ENCODE assay signal across 9 mouse cellular contexts in genomic region chr10:67226109-67226508, GRCm38 (mm10). TPM values are rescaled to one million over a fixed set of nuclear protein-coding genes. Genes with fewer than 3 reads are reported as not detected.
DNase-seq lines count a peak whose midpoint lies in the region; ATAC-seq and TF ChIP-seq lines count a peak whose summit lies in the region.
"Had no signal": no experiment of that assay in that cellular context is flagged by ENCODE, and none has a peak within 500 bp of the region (broad histone marks: within the 10 kb centered on the region; RNA-seq: fewer than 3 reads in every experiment).

No protein-coding gene starts in this region.

- H3K4me1 ChIP-seq in limb, embryonic 13.5 days, result no peaks in the 10 kb centered on the region
- no peaks in the 10 kb centered on the region for H3K4me1 ChIP-seq in limb, embryonic 10.5 days
- H3K4me1 ChIP-seq in limb, embryonic 15.5 days, result peaks cover 2% of the 10 kb centered on the region; the same call in 1 of the 2 replicates

- no peak overlapping the region for H3K27ac ChIP-seq in limb, embryonic 13.5 days
- no peak overlapping the region for H3K27ac ChIP-seq in limb, embryonic 10.5 days
- peak overlapping the region; percentile 75 for H3K27ac ChIP-seq in gastrocnemius, adult 2 months
- H3K27ac ChIP-seq in limb, embryonic 15.5 days, result peak overlapping the region; percentile 71

- H3K9me3 ChIP-seq in limb, embryonic 13.5 days, result no peaks in the 10 kb centered on the region
- no peaks in the 10 kb centered on the region for H3K9me3 ChIP-seq in limb, embryonic 10.5 days (replicated peaks)
- no peaks in the 10 kb centered on the region for H3K9me3 ChIP-seq in limb, embryonic 15.5 days

- no peak overlapping the region for H3K4me2 ChIP-seq in limb, embryonic 13.5 days (replicated peaks)
- no peak overlapping the region for H3K4me2 ChIP-seq in limb, embryonic 15.5 days

- ATAC-seq in limb, embryonic 13.5 days (ENCODE audit: low FRiP score, low read depth), result peak; percentile 19; the same call in 1 of the 2 replicates
- no peak for ATAC-seq in limb, embryonic 15.5 days (ENCODE audit: insufficient number of reproducible peaks, low FRiP score, low TSS enrichment, low read depth)
- no peak for ATAC-seq in erythroid progenitor cell, adult 5-6 weeks (replicated peaks; ENCODE audit: low FRiP score, poor library complexity, severe bottlenecking)
- ATAC-seq: Patski had no signal

- H3K4me3 ChIP-seq in limb, embryonic 13.5 days, result no peak overlapping the region
- H3K4me3 ChIP-seq in limb, embryonic 10.5 days, result no peak overlapping the region
- H3K4me3 ChIP-seq in gastrocnemius, adult 2 months, result peak overlapping the region; percentile 62
- no peak overlapping the region for H3K4me3 ChIP-seq in limb, embryonic 15.5 days

- H3K36me3 ChIP-seq in limb, embryonic 13.5 days, result peaks cover 67% of the 10 kb centered on the region
- H3K36me3 ChIP-seq in limb, embryonic 10.5 days, result peaks cover 80% of the 10 kb centered on the region
- peaks cover 46% of the 10 kb centered on the region for H3K36me3 ChIP-seq in limb, embryonic 15.5 days

- TF ChIP-seq CTCF in gastrocnemius, adult 2 months (IDR thresholded peaks at IDR 0.05), result no peak

- no peak for DNase-seq in limb, embryonic 10.5 days (ENCODE audit: low spot score)
- DNase-seq in brain, adult 2 months (ENCODE audit: low read depth, low spot score), result peak; percentile 86
- DNase-seq in gastrocnemius, adult 2 months, result peak; percentile 77
- DNase-seq in kidney, adult 9 months, result peak; percentile 47
- peak; percentile 52 to 54 for DNase-seq in right cerebral cortex, postnatal 36 days (ENCODE audit: low spot score in 2 of 2)

- intact Hi-C loops in gastrocnemius, adult 2 months (cut with DNase I), result loop anchor here (5.0 kb wide), 1 partner anchor 56 kb away; no protein-coding TSS in a partner anchor

- no peak overlapping the region for H3K9ac ChIP-seq in limb, embryonic 13.5 days
- no peak overlapping the region for H3K9ac ChIP-seq in limb, embryonic 15.5 days

- 76% methylated on average over 7 of the region's 7 CpGs for WGBS in limb, embryonic 13.5 days
- 93% methylated on average over 7 of the region's 7 CpGs for WGBS in limb, embryonic 10.5 days
- WGBS in limb, embryonic 15.5 days, result 67% methylated on average over 7 of the region's 7 CpGs

- H3K27me3 ChIP-seq in limb, embryonic 13.5 days, result no peaks in the 10 kb centered on the region
- H3K27me3 ChIP-seq in limb, embryonic 10.5 days (ENCODE audit: low read depth, poor library complexity, severe bottlenecking), result no peaks in the 10 kb centered on the region
- H3K27me3 ChIP-seq in limb, embryonic 15.5 days, result no peaks in the 10 kb centered on the region
- H3K27me3 ChIP-seq: Patski had no signal

RNA-seq across cellular contexts. Expression of gene Nrbf2, which starts 59.0 kb away (rescaled TPM):
- polyA plus RNA-seq in limb, embryonic 13.5 days (2015; fragmentation: Nextera tagmentation; extraction: Ambion mirVana), result 40.9 and 42.2 TPM in 2 replicates
- 38.8 and 42.4 TPM in 2 replicates for polyA plus RNA-seq in limb, embryonic 10.5 days (2016; fragmentation: Nextera tagmentation; extraction: Ambion mirVana)
- 10 to 100 TPM; 13.0 to 13.4 TPM for total RNA-seq in gastrocnemius, adult 2 months (2021)
- 37.9 and 40.2 TPM in 2 replicates for polyA plus RNA-seq in limb, embryonic 15.5 days (2015; fragmentation: Nextera tagmentation; extraction: Ambion mirVana)
- 10.1 and 27.2 TPM in 2 replicates for total RNA-seq in erythroid progenitor cell, adult 5-6 weeks (2015; ENCODE audit: low replicate concordance)
- 2.8 and 18.2 TPM in 2 replicates for total RNA-seq in erythroid progenitor cell, adult 5-6 weeks (2017; ENCODE audit: low replicate concordance)

Comparison
In these comparisons a context has a peak if more than half of its experiments do, and no peak if none do; other contexts are left out.
1. H3K27ac ChIP-seq: peak in gastrocnemius, adult 2 months (single experiment) and limb, embryonic 15.5 days (single experiment); none in limb, embryonic 13.5 days (single experiment) and limb, embryonic 10.5 days (single experiment).